Comparison of ENCODE assay signal across 20 mouse cellular contexts in genomic region chr2:80621921-80622320, GRCm38 (mm10). TPM values are rescaled to one million over a fixed set of nuclear protein-coding genes. Genes with fewer than 3 reads are reported as not detected.
A peak's percentile ranks its signal among the peaks of the same experiment; 100 is the strongest.
DNase-seq lines count a peak whose midpoint lies in the region; ATAC-seq and TF ChIP-seq lines count a peak whose summit lies in the region.
"Had no signal": no experiment of that assay in that cellular context is flagged by ENCODE, and none has a peak within 500 bp of the region (broad histone marks: within the 10 kb centered on the region; RNA-seq: fewer than 3 reads in every experiment).

No protein-coding gene starts in this region.

- no peak for ATAC-seq in activated CD4-positive, CD25-positive, alpha-beta regulatory T cell, adult 4 months
- ATAC-seq: forebrain, embryonic 15.5 days; intestine, embryonic 15.5 days had no signal

- intact Hi-C loops in heart, postnatal 36 days (cut with DNase I): no loop called here

- H3K4me1 ChIP-seq in heart, embryonic 10.5 days: 0 out of 2 replicates have a peak, but pooled peaks cover 9% of the 10 kb centered on the region

- no peak for TF ChIP-seq POLR2A in brain, embryonic 14.5 days (IDR thresholded peaks at IDR 0.05; ENCODE audit: borderline replicate concordance, extremely low read depth, insufficient read depth, insufficient read length, poor library complexity, severe bottlenecking)

- no peak for TF ChIP-seq CTCF in brain, embryonic 14.5 days (IDR thresholded peaks at IDR 0.05; ENCODE audit: borderline replicate concordance, extremely low read depth, insufficient read depth, insufficient read length)

- no peaks in the 10 kb centered on the region for H3K27me3 ChIP-seq in heart, embryonic 10.5 days (ENCODE audit: insufficient read depth, poor library complexity, severe bottlenecking)
- H3K27me3 ChIP-seq: CH12.LX; embryonic facial prominence, embryonic 13.5 days; forebrain, embryonic 15.5 days; intestine, embryonic 15.5 days had no signal

- WGBS in heart, embryonic 10.5 days: 85% methylated on average over 3 of the region's 3 CpGs

- no peaks in the 10 kb centered on the region for H3K9me3 ChIP-seq in heart, embryonic 10.5 days
- H3K9me3 ChIP-seq: embryonic facial prominence, embryonic 13.5 days; forebrain, embryonic 15.5 days; intestine, embryonic 15.5 days had no signal

- DNase-seq in heart, adult 11 months: peak; percentile 76
- no peak for DNase-seq in heart, embryonic 10.5 days (ENCODE audit: low spot score)
- DNase-seq in heart, adult 9 months (ENCODE audit: low spot score in 2 of 2): peak; percentile 15 to 40
- DNase-seq in heart, postnatal 36 days: no peak
- peak; percentile 29 for DNase-seq in MN1 (ENCODE audit: low spot score)
- DNase-seq in brain, embryonic 14.5 days (ENCODE audit: low read depth): peak; percentile 30
- DNase-seq: adrenal gland, adult 8-10 months; adrenal gland, postnatal 36 days; cerebellum, adult 11-12 months; cerebellum, adult 9-10 months; cerebellum, postnatal 25 days; gastrocnemius, postnatal 10 days; kidney, adult 18-20 months had no signal

- H3K27ac ChIP-seq in heart, embryonic 10.5 days: no peak overlapping the region
- H3K27ac ChIP-seq: embryonic facial prominence, embryonic 13.5 days; forebrain, embryonic 15.5 days; hindbrain, embryonic 10.5 days; hindbrain, embryonic 14.5 days; intestine, embryonic 15.5 days had no signal

- H3K4me3 ChIP-seq in heart, embryonic 10.5 days: no peak overlapping the region
- H3K4me3 ChIP-seq: embryonic facial prominence, embryonic 13.5 days; forebrain, embryonic 15.5 days; hindbrain, embryonic 10.5 days; intestine, embryonic 15.5 days had no signal

- H3K36me3 ChIP-seq in heart, embryonic 10.5 days: peaks cover 36% of the 10 kb centered on the region

RNA-seq across cellular contexts. Expression of gene Nup35, which starts 4.9 kb away (rescaled TPM):
- polyA plus RNA-seq in heart, embryonic 10.5 days (2016; fragmentation: Nextera tagmentation; extraction: Ambion mirVana): 33.7 and 44.5 TPM in 2 replicates
- total RNA-seq in heart, postnatal 36 days (2021): 1 to 10 TPM; 5.4 to 6.0 TPM
- 50.7 and 77.4 TPM in 2 replicates for polyA plus RNA-seq in brain, embryonic 14.5 days (2012; rRNA removed)
- 10 to 100 TPM; 26.5 to 27.4 TPM for polyA plus RNA-seq in activated CD4-positive, CD25-positive, alpha-beta regulatory T cell, adult 4 months (2017; shearing (Covaris generic))

RNA-seq across cellular contexts. Expression of gene Dusp19, which starts 5.1 kb away (rescaled TPM):
- polyA plus RNA-seq in heart, embryonic 10.5 days (2016; fragmentation: Nextera tagmentation; extraction: Ambion mirVana): 13.5 and 14.5 TPM in 2 replicates
- 1 to 10 TPM; 7.9 to 9.8 TPM for total RNA-seq in heart, postnatal 36 days (2021)
- polyA plus RNA-seq in brain, embryonic 14.5 days (2012; rRNA removed): 14.1 and 15.5 TPM in 2 replicates
- polyA plus RNA-seq in activated CD4-positive, CD25-positive, alpha-beta regulatory T cell, adult 4 months (2017; shearing (Covaris generic)): 10 to 100 TPM; 13.6 to 15.0 TPM

RNA-seq across cellular contexts. Expression of gene Nckap1, which starts 40.7 kb away (rescaled TPM):
- 71.7 and 72.4 TPM in 2 replicates for polyA plus RNA-seq in heart, embryonic 10.5 days (2016; fragmentation: Nextera tagmentation; extraction: Ambion mirVana)
- total RNA-seq in heart, postnatal 36 days (2021): 10 to 100 TPM; 61.8 to 64.2 TPM
- polyA plus RNA-seq in brain, embryonic 14.5 days (2012; rRNA removed): 102 and 119 TPM in 2 replicates
- 1 to 10 TPM; 2.1 to 3.0 TPM for polyA plus RNA-seq in activated CD4-positive, CD25-positive, alpha-beta regulatory T cell, adult 4 months (2017; shearing (Covaris generic))

Comparison
In these comparisons a context has a peak if more than half of its experiments do, and no peak if none do; other contexts are left out.
1. DNase-seq: peak in heart, adult 11 months (single experiment), heart, adult 9 months (2 of 2), MN1 (single experiment) and brain, embryonic 14.5 days (single experiment); none in heart, embryonic 10.5 days (single experiment) and heart, postnatal 36 days (0 of 2).
2. RNA of gene Nckap1, which starts 40.7 kb away (polyA plus RNA-seq): 102 to 119 TPM in brain, embryonic 14.5 days and 71.7 to 72.4 TPM in heart, embryonic 10.5 days; 2.1 to 3.0 TPM in activated CD4-positive, CD25-positive, alpha-beta regulatory T cell, adult 4 months; every median in the first group is over 10 times any median in the second.